Mouse (Mus musculus) heart, postnatal 14 days (tissue): ENCODE results near the gene Gm20661. TPM values are rescaled to one million over a fixed set of nuclear protein-coding genes. Genes with fewer than 3 reads are reported as not detected.
"Not testable (repeated sequence)": the region's sequence is repeated elsewhere in the genome, so short reads cannot be mapped to it uniquely, and the experiment has no call there.

Experiments
- DNase-seq, 2 experiments: peaks; one replicate each; pipeline ENCODE4 v3.0.0; 2021 to 2022
- intact Hi-C: fragments of 180-260 bp; cut with DNase I; formaldehyde crosslinking; loops from one replicate; pipeline ENCODE4 v1.15.1; 2025
- total RNA-seq, 2 experiments: library from RNA; stranded (reverse); gene quantifications; 2 replicates each; pipeline ENCODE4 v1.2.3; 2021

The Gm20661 gene
- total RNA-seq, 2 experiments from 2014 or later, result 0.61 to 0.65 TPM

DNA sequence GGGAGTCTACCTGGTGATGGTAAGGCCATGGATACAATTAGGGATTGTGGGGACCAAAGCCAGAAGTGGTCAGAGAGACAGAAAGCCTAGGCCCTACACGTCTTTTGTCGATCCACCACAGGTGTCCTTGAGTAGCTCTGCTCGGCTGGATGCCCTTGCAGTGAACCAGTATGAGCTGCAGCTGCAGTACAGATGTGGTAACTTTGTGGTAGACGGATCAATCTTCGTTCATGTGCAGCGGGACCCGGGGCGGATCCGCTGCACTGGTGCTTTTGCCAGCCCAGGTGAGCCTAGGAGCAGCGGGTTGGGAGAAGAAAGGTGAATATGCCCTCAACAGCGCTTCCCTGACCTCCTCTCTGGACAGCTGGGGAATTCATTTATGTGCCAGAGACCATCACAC, 10.2 kb downstream of the Gm20661 start:
- no peak for DNase-seq
- intact Hi-C loops, result no loop called here

DNA sequence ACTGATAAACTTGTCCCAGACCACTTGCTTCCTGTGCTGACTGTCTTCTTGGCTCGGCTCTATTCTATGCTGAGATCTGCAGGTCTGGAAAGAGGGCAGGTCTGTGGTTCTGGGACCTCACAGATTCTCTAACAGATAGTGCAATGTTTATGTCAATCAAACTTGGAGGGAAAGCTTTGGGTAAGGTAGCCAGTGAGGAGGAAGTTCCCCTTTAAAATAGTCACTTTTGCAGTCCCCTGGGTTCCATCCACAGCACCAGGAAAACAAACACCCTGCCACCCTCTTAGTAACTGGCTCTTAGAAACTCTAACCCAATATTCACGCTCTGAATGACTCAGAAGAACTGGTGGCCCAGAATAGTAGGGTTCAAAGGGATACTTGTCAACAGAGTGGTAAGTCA, 11.6 kb downstream of the Gm20661 start:
- intact Hi-C loops, result no loop called here
- no peak for DNase-seq

GRCm38 (mm10) chr9:107995513-107995912, 12.7 kb downstream of the Gm20661 start:
- no peak for DNase-seq
- intact Hi-C loops, result no loop called here

DNA sequence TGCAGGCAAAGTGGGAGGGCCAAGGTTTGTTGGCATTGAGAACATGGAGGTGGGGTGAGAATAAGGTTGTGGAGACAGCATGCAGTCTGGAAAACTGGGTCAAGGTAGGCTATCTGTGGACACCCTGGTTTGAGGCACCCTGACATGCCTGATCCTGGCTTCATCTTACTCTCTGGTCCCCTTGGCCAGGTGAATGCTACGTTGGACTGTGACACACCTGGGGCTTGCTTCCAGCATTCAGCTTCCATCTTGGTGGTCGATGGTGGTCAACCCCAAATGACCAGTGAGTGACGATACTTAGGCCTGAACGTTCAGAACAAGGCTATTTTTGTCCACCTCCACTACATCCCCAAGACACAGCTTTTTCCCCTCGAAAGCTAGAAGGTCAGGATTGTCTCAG, 13.2 kb downstream of the Gm20661 start, which contains the start of gene Gm20662:
Gene Gm20662, plus strand, starts transcription at position 301 of the 400 bp plus-strand sequence.
- no peak for DNase-seq
- intact Hi-C loops, result no loop called here

DNA sequence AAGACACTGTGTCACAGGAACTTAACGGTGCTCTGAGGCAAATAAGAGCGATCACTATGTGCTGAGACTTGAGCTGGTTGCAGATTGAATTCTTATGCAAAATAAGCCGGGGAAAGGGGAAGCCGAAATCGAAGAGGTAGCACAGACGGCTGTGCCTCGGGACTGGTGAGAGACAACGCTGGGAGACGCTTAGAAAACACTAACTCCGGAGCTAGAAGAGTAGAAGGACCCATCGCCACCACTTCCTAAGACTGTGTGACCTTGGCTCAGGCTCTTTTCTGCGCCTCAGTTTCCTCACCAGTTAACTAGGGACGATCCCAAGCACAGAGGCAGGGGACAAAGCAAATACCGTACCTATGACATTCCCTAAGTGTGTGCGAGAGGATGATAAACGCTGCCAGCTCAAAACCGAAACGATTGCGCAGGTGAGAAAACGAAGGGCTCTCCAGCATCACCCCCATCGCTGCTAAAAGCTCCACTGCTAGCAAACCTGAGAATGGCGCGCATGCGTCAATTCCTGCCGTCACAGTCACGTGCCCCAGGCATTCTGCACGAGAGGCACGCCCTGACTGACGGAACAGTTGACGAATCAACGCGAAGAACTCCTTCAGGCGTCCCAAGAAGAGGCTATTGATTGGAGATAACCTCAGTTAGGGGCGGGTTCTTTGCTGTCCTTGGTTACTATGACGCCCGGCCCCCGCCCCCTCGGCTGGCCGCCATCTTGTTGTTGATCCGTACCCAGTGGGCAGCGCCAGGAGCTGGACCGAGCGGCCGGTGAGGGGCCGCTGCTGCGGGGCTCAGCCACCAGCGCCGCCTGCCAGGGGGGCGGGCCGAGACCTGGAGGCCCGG, 19.3 kb downstream of the Gm20661 start, which contains the start of gene Ip6k1:
Gene Ip6k1, plus strand, starts transcription at position 580 of the 849 bp plus-strand sequence.
- intact Hi-C loops, result loop anchor here (5.0 kb wide), 1 partner anchor 50 kb away; the partner anchor contains the start of gene Amigo3

GRCm38 (mm10) chr9:108002778-108003530, 20.1 kb downstream of the Gm20661 start:
- intact Hi-C loops, result loop anchor here (5.0 kb wide), 1 partner anchor 49 kb away; the partner anchor contains the start of gene Amigo3
- DNase-seq, result peak in 1 of 2 experiments; percentile 61

More for the DNA sequence above, 19.3 kb downstream of the Gm20661 start, which contains the start of gene Ip6k1:
- DNase-seq, result peak; percentile 100

DNA sequence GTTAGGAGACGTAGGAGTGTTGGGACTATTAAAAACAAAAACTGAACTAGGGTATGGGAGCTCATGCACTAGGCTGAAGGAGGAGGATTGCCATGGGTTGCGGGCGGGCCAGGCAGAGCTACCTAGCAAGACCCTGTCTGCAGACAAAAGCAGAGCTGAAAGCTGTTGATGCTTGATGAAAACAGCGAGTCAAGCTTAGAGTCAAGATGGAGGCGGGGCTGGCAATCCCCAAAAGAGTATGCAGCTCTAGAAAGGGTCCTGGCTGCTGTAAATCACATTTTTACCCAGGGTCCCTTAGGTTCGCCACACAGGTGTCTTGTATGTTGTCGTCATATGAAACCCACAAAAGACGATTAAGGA, 20.7 kb downstream of the Gm20661 start:
- peak in 1 of 2 experiments; percentile 20 for DNase-seq

DNA sequence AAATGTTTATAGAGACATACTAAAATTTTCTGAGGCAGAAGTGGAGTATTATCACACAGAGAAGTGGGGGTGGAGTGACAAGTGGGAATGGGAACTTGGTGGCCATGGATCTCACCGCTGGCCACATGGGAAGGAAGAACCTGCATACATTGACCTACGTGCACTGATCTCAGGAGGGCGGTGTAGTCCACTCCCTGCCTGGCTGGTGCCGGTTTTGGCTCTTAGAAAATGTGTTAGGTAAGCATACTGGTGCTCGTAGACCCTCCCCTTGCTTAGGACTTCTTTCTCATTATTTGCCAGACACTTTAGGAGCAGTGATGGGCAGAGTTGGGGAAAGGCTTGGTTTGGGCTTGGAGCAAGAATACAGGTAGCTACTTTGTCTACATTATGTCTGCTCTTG, 25.2 kb downstream of the Gm20661 start:
- intact Hi-C loops, result no loop called here
- no peak for DNase-seq

More for the DNA sequence above, 20.7 kb downstream of the Gm20661 start:
- intact Hi-C loops, result loop anchor here (5.0 kb wide), 1 partner anchor 49 kb away; the partner anchor contains the start of gene Amigo3

DNA sequence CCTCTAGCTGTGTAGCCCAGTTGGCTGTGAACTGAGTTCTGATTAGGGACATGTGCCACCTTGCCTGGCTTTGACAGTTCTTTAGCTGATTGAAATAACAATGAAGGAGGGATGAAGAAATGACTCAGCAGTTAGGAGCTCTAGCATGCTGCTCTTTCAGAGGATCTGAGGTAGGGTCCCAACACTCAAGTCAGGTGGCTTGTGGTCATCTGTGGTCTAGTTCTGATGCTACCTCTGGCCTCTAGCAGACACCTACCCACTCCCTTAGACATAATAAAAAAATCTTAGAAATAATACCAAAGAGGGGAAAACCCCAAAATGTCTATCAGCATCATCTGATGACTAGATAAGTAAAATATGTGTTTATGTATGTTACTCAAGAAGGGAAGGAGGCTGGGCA, 27.5 kb downstream of the Gm20661 start:
- no peak for DNase-seq
- intact Hi-C loops, result no loop called here

GRCm38 (mm10) chr9:108013577-108013976, 30.7 kb downstream of the Gm20661 start:
- DNase-seq, intact Hi-C loops: not testable (repeated sequence)

DNA sequence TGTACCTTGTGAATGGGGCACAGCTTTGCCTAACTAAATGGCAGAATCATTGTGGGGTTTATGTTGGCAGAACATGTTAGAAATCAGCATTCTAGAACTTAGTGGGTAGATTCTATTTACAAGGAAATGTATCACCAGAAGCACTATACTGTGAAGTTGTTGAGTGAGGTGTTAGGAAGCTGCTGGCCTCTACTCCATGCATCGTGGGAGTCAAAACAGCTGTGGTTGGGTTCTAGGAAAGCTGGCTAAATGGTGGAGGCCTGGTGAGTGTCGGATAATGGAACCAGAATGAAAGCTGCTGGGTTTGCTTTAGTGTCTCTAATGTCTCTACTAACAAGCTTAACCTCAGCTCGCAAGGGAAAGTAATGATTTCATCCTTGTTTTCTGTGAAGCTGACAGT, 34.3 kb downstream of the Gm20661 start:
- intact Hi-C loops, result no loop called here
- no peak for DNase-seq

DNA sequence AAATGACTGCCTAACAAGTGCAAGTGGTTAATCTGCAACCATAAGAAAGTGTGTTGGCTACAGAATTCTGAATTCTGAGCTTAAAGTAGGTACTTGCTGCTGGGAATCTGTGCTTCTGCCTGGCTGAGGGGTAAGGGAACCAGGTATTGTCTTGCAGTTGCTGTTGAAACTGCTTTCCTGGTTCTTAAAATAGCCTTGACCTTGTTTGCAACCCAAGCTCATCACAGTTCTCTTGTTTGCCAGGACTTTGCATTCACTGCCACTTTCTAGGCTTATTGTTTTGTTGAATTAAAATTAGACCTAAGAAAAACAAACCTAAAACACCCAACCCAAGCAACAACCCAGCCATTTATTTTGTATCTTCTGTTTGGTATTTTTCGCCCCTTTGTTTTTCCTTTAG, 37.9 kb downstream of the Gm20661 start:
- intact Hi-C loops, result no loop called here
- peak in 1 of 2 experiments; percentile 10 for DNase-seq

DNA sequence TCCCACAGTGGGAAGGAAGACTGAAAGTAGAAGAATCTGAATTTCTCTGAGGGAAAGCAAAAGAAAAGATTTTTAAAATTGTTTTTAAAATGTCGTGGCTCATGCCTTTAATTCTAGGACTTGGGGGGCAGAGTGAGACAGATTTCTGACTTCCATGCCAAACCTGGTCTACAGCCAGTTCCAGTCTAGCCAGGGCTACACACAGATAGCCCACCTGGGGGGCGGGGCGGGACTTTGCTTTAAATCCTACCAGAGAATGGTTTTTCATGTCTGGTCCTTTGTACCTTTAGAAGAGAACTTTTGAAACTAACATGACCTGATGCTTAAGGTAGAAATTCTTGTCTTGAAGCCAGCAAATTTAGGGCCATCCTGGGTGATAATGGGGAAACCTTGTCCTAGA, 40.4 kb downstream of the Gm20661 start:
- intact Hi-C loops, result no loop called here

GRCm38 (mm10) chr9:108026584-108026983, 43.7 kb downstream of the Gm20661 start:
- no peak for DNase-seq
- intact Hi-C loops, result no loop called here

More for the DNA sequence above, 40.4 kb downstream of the Gm20661 start:
- no peak for DNase-seq

GRCm38 (mm10) chr9:108027867-108028266, 45.0 kb downstream of the Gm20661 start:
- DNase-seq, result no peak
- intact Hi-C loops, result no loop called here

DNA sequence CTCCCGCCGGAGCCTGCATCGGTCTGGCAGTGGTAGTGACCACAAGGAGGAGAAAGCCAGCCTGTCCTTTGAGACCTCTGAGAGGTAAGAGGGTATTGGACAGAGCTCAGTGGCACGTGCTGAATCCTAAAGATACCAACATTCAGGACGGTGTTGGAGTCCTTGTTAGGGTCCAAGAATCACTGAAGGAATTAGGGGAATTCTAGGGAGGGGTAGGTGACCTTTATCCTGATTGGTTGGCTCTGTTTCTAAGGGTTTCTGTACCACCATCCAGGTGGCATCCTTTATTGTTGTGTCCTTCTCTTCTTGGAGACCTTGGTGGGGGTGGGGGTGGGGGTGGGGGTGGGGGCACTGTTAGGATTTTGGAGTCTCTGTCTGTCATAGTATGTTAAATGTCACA, 49.3 kb downstream of the Gm20661 start:
- no peak for DNase-seq
- intact Hi-C loops, result no loop called here

DNA sequence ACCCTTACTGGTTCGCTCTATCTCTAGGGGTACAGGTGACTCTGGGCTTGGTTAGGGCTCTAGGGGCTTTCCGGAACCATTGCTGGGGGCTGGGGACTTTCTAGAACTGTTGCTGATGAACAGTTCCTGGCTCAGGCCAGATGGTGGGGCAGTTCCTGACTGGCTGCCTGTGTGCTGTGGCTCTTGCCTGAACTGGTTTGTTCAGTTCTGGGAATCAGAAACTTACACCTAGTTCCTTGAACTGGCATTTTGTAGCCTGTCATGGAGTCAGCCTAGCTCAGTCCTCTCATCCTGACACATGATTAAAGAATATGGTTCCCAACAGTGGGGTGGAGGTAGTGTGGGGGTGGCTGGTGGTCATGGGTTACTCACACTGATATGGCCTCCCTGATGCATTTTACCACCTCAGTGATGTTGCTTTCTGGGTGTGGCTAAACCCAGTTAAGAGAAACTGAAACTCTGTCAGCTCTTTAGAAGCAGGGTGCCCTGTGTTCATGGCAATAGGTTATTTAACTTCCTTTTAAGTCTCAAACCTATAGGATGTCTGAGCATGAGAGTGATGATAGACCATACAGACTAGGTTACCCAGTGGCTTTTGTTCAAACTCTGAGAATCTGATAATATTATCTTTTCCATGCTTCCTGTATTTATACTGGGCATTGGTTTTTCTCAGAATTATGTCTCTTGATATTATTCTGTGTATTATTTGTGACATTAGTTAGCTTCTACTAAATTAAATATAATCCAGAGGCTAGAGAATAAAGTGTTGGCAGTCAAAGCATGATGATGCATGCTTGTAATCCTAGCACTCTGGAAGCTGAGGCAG, 52.7 kb downstream of the Gm20661 start:
- intact Hi-C loops, result no loop called here
- no peak for DNase-seq
